Comparison of ENCODE assay signal across 19 mouse cellular contexts in the genomic region with DNA sequence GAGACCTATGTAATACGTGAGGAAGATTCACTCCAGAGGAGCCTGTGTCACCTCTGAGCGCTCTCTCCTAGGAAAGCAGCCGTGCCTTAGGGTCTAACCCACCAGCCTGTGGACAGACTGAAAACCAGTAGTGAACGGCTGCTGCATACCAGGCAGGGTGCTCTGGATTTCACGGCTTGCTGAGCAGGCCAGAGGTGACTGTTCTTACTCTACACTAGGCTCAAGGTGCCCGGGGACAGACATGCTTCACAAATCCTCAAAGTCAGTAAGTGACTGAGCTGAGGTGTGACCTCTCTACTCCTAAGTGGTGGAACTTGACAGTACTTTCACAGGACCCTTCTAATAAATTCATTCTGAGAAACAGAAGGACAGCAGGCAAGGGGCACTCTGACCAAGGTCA.
"Had no signal": no experiment of that assay in that cellular context is flagged by ENCODE, and none has a peak within 500 bp of the region (broad histone marks: within the 10 kb centered on the region; RNA-seq: fewer than 3 reads in every experiment).

No protein-coding gene starts in this region.

- H3K4me2 ChIP-seq: intestine, embryonic 15.5 days; limb, embryonic 13.5 days; liver, embryonic 12.5 days; liver, embryonic 15.5 days; lung, embryonic 14.5 days; midbrain, embryonic 12.5 days; midbrain, embryonic 15.5 days; neural tube, embryonic 13.5 days; stomach, embryonic 15.5 days had no signal

- H3K4me3 ChIP-seq: intestine, embryonic 15.5 days; layer of hippocampus, adult 2 months; limb, embryonic 10.5 days; limb, embryonic 13.5 days; liver, embryonic 12.5 days; liver, embryonic 15.5 days; midbrain, embryonic 12.5 days; midbrain, embryonic 15.5 days; myocyte; neural tube, embryonic 13.5 days; stomach, embryonic 15.5 days had no signal

- DNase-seq: layer of hippocampus, adult 9-11 months; liver; lung, embryonic 14.5 days; right cerebral cortex, postnatal 4 days; thymus, postnatal 25 days had no signal

- H3K27me3 ChIP-seq: intestine, embryonic 15.5 days; limb, embryonic 13.5 days; liver, embryonic 15.5 days; midbrain, embryonic 12.5 days; midbrain, embryonic 15.5 days; neural tube, embryonic 13.5 days; stomach, embryonic 15.5 days had no signal

- H3K27ac ChIP-seq: intestine, embryonic 15.5 days; layer of hippocampus, adult 2 months; limb, embryonic 10.5 days; limb, embryonic 13.5 days; liver, embryonic 12.5 days; liver, embryonic 15.5 days; macrophage; midbrain, embryonic 12.5 days; midbrain, embryonic 15.5 days; neural tube, embryonic 13.5 days; stomach, embryonic 15.5 days had no signal

- H3K9ac ChIP-seq: intestine, embryonic 15.5 days; limb, embryonic 13.5 days; liver, embryonic 12.5 days; liver, embryonic 15.5 days; lung, embryonic 14.5 days; midbrain, embryonic 12.5 days; midbrain, embryonic 15.5 days; neural tube, embryonic 13.5 days; stomach, embryonic 15.5 days had no signal

- ATAC-seq: hindbrain, embryonic 16.5 days; intestine, embryonic 15.5 days; liver, embryonic 12.5 days; lung, postnatal 0 days; midbrain, embryonic 15.5 days had no signal

- H3K36me3 ChIP-seq: intestine, embryonic 15.5 days; limb, embryonic 10.5 days; liver, embryonic 12.5 days; liver, embryonic 15.5 days; midbrain, embryonic 12.5 days; midbrain, embryonic 15.5 days; stomach, embryonic 15.5 days had no signal

- H3K4me1 ChIP-seq: intestine, embryonic 15.5 days; limb, embryonic 10.5 days; midbrain, embryonic 12.5 days; midbrain, embryonic 15.5 days; neural tube, embryonic 13.5 days; stomach, embryonic 15.5 days had no signal

- H3K9me3 ChIP-seq: intestine, embryonic 15.5 days; limb, embryonic 10.5 days; limb, embryonic 13.5 days; liver, embryonic 12.5 days; liver, embryonic 15.5 days; midbrain, embryonic 12.5 days; midbrain, embryonic 15.5 days; neural tube, embryonic 13.5 days; stomach, embryonic 15.5 days had no signal
